Mouse (Mus musculus): ENCODE results near the gene Btla.

Gene Btla

DNA sequence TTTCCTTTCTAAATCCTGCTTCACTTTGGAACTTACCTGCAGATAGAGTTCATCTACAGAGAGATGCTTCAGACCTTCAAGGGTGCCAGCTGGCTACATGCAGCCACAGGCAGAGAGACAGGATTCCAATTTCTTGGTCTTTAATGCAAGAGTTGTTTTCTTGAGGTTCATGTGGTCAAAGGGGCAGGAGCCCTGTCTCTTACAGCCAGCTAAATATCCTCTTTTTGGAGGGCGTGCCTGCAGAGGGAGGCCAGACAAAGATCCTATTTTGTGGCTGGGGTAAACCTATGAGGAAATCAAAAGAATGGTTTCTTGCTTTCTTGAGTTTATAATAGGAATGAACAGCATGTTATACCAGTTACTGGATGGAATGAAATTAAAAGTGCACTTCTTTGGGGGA, 33.5 kb downstream of the Btla start:
- DNase-seq (ENCODE audit: low read depth, low spot score) = no peak

DNA sequence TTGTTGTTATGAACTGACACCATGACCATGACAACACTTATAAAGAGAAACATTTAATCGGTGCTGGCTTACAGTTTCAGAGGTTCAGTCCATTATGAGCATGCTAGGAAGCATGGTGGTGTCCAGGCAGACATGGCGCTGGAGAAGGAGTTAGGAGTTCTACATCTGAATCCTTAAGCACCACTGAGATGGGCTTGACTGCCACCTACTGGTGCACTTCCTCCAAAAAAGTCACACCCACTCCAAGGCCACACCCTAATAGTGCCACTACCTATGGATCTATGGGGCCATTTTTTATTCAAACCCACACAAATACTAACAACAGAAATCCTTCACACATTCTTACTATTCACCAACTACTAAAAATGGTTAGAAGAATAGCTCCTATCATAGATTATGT, 35.5 kb downstream of the Btla start:
- peak; percentile 76 for DNase-seq (ENCODE audit: low read depth, low spot score)

DNA sequence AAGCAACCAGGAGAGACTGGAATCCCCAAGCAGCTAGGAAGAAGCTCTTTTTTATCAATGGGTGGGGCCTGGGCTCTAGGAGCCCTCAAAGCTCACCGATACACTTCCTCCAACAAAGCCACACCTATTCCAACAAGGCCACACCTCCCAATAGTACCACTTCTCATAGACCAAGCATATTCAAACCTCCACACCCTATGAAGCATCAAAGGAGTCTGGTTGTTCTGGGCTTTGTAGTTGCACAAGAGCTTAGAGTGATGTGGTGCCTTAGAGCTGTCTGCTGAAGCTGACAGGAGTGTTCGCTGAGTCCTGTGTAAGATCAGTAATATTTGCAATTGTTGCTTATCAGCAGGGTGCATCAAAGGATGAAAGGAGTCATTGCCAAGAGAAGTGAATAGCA, 37.2 kb downstream of the Btla start:
- no peak for DNase-seq (ENCODE audit: low read depth, low spot score)

DNA sequence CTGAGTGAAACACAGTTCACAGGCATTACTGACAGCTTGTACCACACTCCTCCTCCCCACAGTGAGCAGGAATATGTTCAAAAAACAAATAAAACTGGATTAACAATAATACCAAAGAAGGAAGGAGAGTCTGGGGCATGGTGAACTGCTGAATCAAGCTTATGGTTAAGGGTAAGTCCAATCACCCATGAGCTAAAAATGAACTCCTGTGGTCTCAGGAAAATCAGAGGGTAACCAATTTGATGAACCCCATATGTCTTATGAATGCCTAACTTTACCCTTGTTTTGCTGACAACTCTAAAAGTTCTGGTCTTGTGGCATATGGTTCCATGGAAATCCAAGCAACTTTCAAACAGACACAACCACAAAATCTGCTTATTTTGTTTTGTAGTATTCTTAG, 37.9 kb downstream of the Btla start:
- DNase-seq (ENCODE audit: low read depth, low spot score) = no peak

DNA sequence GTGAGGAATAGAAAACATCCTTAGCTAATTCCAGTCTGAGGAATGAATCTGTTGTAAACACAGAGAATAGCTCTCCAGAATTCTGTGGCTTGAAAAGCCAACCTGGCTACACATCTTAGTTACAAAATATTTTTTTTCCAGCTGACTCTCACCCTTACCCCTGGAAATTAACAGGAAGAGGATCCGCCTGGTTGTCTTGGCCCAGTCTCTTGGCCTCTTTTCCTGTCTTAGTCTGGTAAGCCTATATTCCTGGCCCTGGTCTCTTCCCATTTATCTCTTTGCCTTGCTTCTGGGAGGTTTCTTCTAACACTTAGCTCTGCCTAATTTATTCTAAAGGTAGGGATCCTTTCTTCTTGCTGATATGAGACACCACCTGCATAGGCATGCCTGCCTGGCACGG, 45.8 kb downstream of the Btla start:
- DNase-seq (ENCODE audit: low read depth, low spot score) = no peak

- DNase-seq (ENCODE audit: low read depth, low spot score) = peak; percentile 33
Measured at GRCm38 (mm10) chr16:45283093-45283492, 59.0 kb downstream of the Btla start.

GRCm38 (mm10) chr16:45297806-45298205, 73.7 kb downstream of the Btla start:
- DNase-seq (ENCODE audit: low read depth, low spot score) = no peak
